Mouse (Mus musculus): ENCODE results near the gene Sys1.

GRCm38 (mm10) chr2:164449341-164450042 lies 7.3 kb upstream of the Sys1 start:
- TF ChIP-seq EP300 (IDR thresholded peaks at IDR 0.05; ENCODE audit: low read depth) = no peak
- no peak for TF ChIP-seq CTCF (IDR thresholded peaks at IDR 0.05; ENCODE audit: low read depth)
